Mouse (Mus musculus) spleen, adult 10 weeks (tissue): Measurements from ENCODE around the gene Pfkfb2. TPM values are rescaled to one million over a fixed set of nuclear protein-coding genes. Genes with fewer than 3 reads are reported as not detected.

ENCODE experiments used
- polyA plus RNA-seq: library from polyadenylated mRNA; stranded (reverse); fragments of 350-450 nt; fragmentation: Illumina TruSeq; extraction: RNeasy Lipid Tissue Mini Kit (QIAGEN cat#74804); gene quantifications from one replicate; pipeline ENCODE4 v1.2.3, GENCODE M21; 2015; ENCODE audit warnings: low replicate concordance; ENCODE audit not compliant: insufficient read depth

Pfkfb2 gene
- polyA plus RNA-seq, result 23.9 TPM

DNA sequence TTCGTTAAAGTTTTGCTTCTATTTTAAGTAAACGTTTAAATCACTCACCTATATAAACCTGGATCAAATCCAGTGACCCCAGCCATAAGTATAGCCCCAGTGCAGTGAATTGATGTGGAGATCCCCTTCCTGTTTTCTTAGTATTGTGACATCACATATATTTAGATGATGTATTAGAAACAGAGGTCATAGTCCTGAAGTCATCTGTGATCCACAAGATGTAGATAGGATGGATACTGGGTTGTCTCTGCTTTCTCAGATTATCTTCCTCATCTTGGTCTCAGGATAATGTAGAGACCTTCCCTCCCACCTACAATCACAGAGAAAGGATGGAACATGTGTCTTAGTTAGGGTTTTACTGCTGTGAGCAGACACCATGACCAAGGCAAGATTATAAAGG, at the start of gene Pfkfb2:
Gene Pfkfb2, minus strand, starts transcription at position 101 of the 400 bp plus-strand sequence.

DNA sequence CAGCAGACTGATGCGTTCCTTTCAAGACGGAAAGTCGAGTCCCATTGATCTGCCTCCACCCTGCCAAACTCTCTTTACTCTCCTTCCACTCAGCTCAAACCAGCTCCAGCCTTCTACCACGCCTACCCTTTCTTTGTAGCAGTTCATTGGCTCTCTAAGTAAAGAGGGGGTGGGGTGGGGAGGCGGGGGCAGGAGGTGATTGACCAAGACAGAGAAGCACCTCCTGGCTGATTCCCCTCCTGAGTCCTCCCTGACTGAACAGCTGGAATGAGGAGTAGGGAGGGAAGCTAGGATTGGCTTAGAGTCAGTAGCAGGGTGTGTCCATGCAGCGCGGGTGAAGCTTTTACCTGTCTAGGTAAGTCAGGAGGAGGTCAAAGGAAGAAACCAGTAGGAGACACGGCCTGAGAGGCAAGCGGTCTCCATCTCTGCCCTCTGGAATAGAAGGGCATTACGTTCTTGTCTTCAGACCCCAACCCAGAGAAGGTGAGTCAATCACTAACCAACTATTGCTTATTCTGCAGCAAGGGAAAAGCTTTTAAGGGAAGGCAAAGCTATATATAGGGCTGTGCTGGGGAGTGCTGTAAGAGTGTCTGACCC, 2.8 kb upstream of the Pfkfb2 start, which contains the start of gene AA986860:
Gene AA986860, plus strand, starts transcription at position 236 of the 597 bp plus-strand sequence.

DNA sequence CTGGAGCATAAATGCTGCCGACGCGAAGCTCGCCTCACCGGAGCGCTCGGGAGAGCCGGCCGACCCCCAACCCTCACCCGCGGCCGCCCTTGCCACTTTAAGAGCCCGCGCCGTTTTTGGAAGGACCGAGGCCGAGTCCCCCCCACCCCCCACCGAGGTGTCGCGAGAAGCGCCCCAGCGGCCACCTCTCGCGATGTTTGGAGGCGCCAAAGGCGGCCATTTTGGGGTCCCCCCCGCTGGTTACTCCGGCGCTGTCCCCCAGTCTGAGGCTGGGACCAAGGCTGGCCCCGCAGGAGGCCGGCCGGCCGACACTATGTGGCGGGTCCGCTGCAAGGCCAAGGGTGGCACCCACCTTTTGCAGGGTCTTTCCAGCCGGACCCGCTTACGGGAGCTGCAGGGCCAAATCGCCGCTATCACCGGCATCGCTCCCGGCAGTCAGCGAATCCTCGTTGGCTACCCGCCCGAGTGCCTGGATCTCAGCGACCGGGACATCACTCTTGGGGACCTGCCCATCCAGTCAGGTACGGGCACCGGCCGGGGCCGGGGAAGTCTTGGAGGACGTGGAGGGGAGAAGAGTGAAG, 11.7 kb downstream of the Pfkfb2 start, which contains the start of gene Yod1:
Gene Yod1, plus strand, starts transcription at position 37 of the 581 bp plus-strand sequence.

DNA sequence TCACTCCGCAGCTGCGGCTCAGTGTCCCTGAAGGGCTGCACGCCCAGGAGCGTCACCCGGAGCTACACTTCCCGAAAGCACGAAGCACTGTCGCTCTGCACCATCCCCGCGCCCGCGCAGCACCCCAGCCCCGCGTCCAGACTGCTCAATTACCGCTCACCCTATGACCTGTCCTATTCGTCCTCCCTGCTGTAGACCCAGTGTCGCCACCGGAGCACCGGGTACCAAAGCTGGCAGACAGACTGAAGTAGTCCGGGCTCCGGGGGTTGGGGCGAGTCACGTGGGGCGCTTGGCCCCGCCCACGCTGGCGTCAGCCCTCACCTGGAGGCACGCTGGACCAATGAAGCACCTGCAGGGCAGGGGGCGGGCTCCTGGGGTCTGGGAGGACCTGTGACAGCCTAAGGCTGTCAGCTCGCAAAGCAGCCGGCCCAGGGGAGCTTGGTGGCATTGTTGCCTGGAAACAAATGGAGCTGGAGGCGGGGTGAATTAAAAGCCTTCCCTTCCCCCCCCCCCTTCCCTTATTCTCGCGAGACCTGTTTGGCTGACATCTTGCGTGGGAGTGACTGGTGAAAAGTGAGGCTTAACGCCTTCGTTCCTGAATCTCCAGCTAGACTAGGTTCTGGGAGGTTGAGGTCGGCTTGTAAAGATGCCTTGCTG, 13.4 kb downstream of the Pfkfb2 start, which contains the start of gene Gm29427:
Gene Gm29427, minus strand, starts transcription at position 239 of the 657 bp plus-strand sequence.

DNA sequence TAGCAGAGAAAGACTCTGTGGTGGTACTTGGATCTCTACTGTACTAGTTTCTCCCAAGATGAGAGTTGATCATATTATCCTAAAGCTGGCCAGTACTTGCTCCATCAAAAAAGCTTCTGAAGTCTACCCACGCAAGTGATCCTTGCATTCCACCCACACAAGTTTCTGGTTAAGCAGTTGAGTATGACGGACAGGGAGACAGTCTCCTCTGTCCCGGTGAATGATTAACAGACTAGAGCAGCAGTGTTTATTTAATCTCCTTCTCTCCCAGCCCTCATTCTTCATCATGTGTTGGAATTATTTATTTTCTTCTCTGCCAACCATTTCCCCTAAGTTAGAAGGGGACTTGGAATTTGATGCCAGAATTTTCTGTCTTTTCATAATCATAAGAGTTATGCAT, 67.6 kb downstream of the Pfkfb2 start, which contains the start of gene C4bp:
Gene C4bp, minus strand, starts transcription at position 179 of the 400 bp plus-strand sequence.

Other genes starting within 250 kb of the Pfkfb2 start
- gene Zp3r, start 99.6 kb downstream of the Pfkfb2 start, polyA plus RNA-seq, result not detected
- not detected for gene C4bp, start 67.6 kb downstream of the Pfkfb2 start, polyA plus RNA-seq
- 0.28 TPM for gene Gm29427, start 13.5 kb downstream of the Pfkfb2 start, polyA plus RNA-seq
- gene Yod1, start 11.9 kb downstream of the Pfkfb2 start, polyA plus RNA-seq, result 14.2 TPM
- gene AA986860, start 2.7 kb upstream of the Pfkfb2 start, polyA plus RNA-seq, result 0.59 TPM
- gene Fcamr, start 71.6 kb upstream of the Pfkfb2 start, polyA plus RNA-seq, result 3.6 TPM
- 1.0 TPM for gene Pigr, start 97.4 kb upstream of the Pfkfb2 start, polyA plus RNA-seq
- gene Fcmr, start 136.4 kb upstream of the Pfkfb2 start, polyA plus RNA-seq, result 489 TPM
- gene Il24, start 158.2 kb upstream of the Pfkfb2 start, polyA plus RNA-seq, result not detected
- not detected for gene Il20, start 182.2 kb upstream of the Pfkfb2 start, polyA plus RNA-seq
- not detected for gene Il19, start 210.9 kb upstream of the Pfkfb2 start, polyA plus RNA-seq